Mouse (Mus musculus) limb, embryonic 11.5 days (tissue): ENCODE data around the gene Gm5244. TPM values are rescaled to one million over a fixed set of nuclear protein-coding genes. Genes with fewer than 3 reads are reported as not detected.

Experiments
- ATAC-seq: fragments of 200-750 bp; cut with Nextera tagmentation; 2 replicates; pipeline ENCODE4 v1.8.0; 2017; ENCODE audit warnings: low read depth; ENCODE audit not compliant: insufficient number of reproducible peaks, low FRiP score, low TSS enrichment
- DNase-seq: peaks from one replicate; pipeline ENCODE4 v3.0.0-alpha.2; 2015; ENCODE audit warnings: low spot score
- H3K27ac ChIP-seq: fragments of 300-500 bp; sonication (generic); replicated peaks from 2 replicates; pipeline ENCODE4 v1.5.1; 2014; ENCODE audit warnings: low read depth, mild to moderate bottlenecking, low read length
- H3K27me3 ChIP-seq: fragments of 300-500 bp; sonication (generic); 2 replicates; pipeline ENCODE4 v1.6.1; 2014; ENCODE audit warnings: mild to moderate bottlenecking, low read length, mixed read lengths; ENCODE audit not compliant: control insufficient read depth, insufficient read depth
- H3K36me3 ChIP-seq: fragments of 300-500 bp; sonication (generic); 2 replicates; pipeline ENCODE4 v1.6.1; 2014; ENCODE audit warnings: mild to moderate bottlenecking, low read length, moderate library complexity, mixed read lengths; ENCODE audit not compliant: control insufficient read depth, insufficient read depth
- H3K4me1 ChIP-seq: fragments of 300-500 bp; sonication (generic); 2 replicates; pipeline ENCODE4 v1.6.1; 2014; ENCODE audit warnings: low read length, mixed read lengths; ENCODE audit not compliant: control insufficient read depth, insufficient read depth
- H3K4me2 ChIP-seq: fragments of 300-500 bp; sonication (generic); 2 replicates; pipeline ENCODE4 v1.6.1; 2014; ENCODE audit warnings: low read depth, mild to moderate bottlenecking, moderate library complexity; ENCODE audit not compliant: severe bottlenecking
- H3K4me3 ChIP-seq: fragments of 300-500 bp; sonication (generic); 2 replicates; pipeline ENCODE4 v1.5.1; 2014; ENCODE audit warnings: low read depth, low read length
- H3K9ac ChIP-seq: fragments of 300-500 bp; sonication (generic); 2 replicates; pipeline ENCODE4 v1.6.1; 2014; ENCODE audit warnings: mild to moderate bottlenecking, low read length
- H3K9me3 ChIP-seq: fragments of 300-500 bp; sonication (generic); 2 replicates; pipeline ENCODE4 v1.6.1; 2016; ENCODE audit warnings: low read length; ENCODE audit not compliant: control insufficient read depth
- WGBS: fragments of 180-500 bp; shearing (Covaris S2); extraction: QIAGEN DNeasy Blood & Tissue Kit; methylation state at CpG from one replicate; pipeline ENCODE4 v1.1.7; 2014; 5-methylcytosine and 5-hydroxymethylcytosine counted together
- polyA plus RNA-seq: library from polyadenylated mRNA; unstranded; fragments of >200 nt; fragmentation: Nextera tagmentation; extraction: Ambion mirVana; gene quantifications from 2 replicates; pipeline ENCODE4 v1.2.1, GENCODE M21; 2014

The Gm5244 gene
- polyA plus RNA-seq, 1 experiment from 2014 or later: not detected

GRCm38 (mm10) chr19:12833625-12834024, 12.9 kb upstream of the Gm5244 start:
- H3K27me3 ChIP-seq: no peaks in the 10 kb centered on the region
- DNase-seq (no peak), ATAC-seq (no peak)
- H3K4me1 ChIP-seq: no peaks in the 10 kb centered on the region
- H3K36me3 ChIP-seq: no peaks in the 10 kb centered on the region
- no peak overlapping the region for H3K4me3 ChIP-seq
- H3K4me2 ChIP-seq: no peak overlapping the region
- no peak overlapping the region for H3K27ac ChIP-seq
- WGBS: 82% methylated on average over 3 of the region's 3 CpGs
- no peaks in the 10 kb centered on the region for H3K9me3 ChIP-seq
- no peak overlapping the region for H3K9ac ChIP-seq

GRCm38 (mm10) chr19:12838507-12838906, 8.0 kb upstream of the Gm5244 start:
- Histone ChIP-seq H3K9me3 (no peaks in the 10 kb centered on the region), H3K4me2 (no peak overlapping the region), H3K4me3 (no peak overlapping the region), H3K36me3 (no peaks in the 10 kb centered on the region), H3K27ac (no peak overlapping the region), H3K4me1 (no peaks in the 10 kb centered on the region), H3K27me3 (no peaks in the 10 kb centered on the region), H3K9ac (no peak overlapping the region)
- WGBS: 90% methylated on average over 1 of the region's 1 CpGs
- ATAC-seq (no peak), DNase-seq (no peak)

GRCm38 (mm10) chr19:12856983-12857382, 10.5 kb downstream of the Gm5244 start, which contains the start of gene Olfr1444:
Gene Olfr1444 (plus strand): TSS chr19:12857283.
- no peaks in the 10 kb centered on the region for H3K9me3 ChIP-seq
- no peak within 1 kb of the TSS for H3K4me3 ChIP-seq
- H3K4me2 ChIP-seq: no peak within 1 kb of the TSS
- no peaks in the 10 kb centered on the region for H3K4me1 ChIP-seq
- WGBS: 57% methylated on average over 1 of the region's 1 CpGs
- DNase-seq: no peak
- no peaks in the 10 kb centered on the region for H3K27me3 ChIP-seq
- no peaks in the 10 kb centered on the region for H3K36me3 ChIP-seq
- ATAC-seq: no peak
- H3K27ac ChIP-seq: no peak within 1 kb of the TSS
- no peak within 1 kb of the TSS for H3K9ac ChIP-seq

- no peak within 1 kb of the TSS for H3K4me2 ChIP-seq
- DNase-seq: no peak
- no peaks in the 10 kb centered on the region for H3K36me3 ChIP-seq
- no peak for ATAC-seq
- no peaks in the 10 kb centered on the region for H3K4me1 ChIP-seq
- no peaks in the 10 kb centered on the region; the same call in 1 of the 2 replicates for H3K9me3 ChIP-seq
- no peaks in the 10 kb centered on the region for H3K27me3 ChIP-seq
- H3K4me3 ChIP-seq: no peak within 1 kb of the TSS
- H3K9ac ChIP-seq: no peak within 1 kb of the TSS
- H3K27ac ChIP-seq: no peak within 1 kb of the TSS
- WGBS: 91% methylated on average over 2 of the region's 2 CpGs
These were observed 37.1 kb downstream of the Gm5244 start, which contains the start of gene Olfr1445 for GRCm38 (mm10) chr19:12883555-12883954. Gene Olfr1445 (plus strand): TSS chr19:12883855.

- Histone ChIP-seq H3K4me3 (no peak within 1 kb of the TSS), H3K36me3 (no peaks in the 10 kb centered on the region), H3K4me1 (no peaks in the 10 kb centered on the region), H3K9me3 (no peaks in the 10 kb centered on the region), H3K27me3 (no peaks in the 10 kb centered on the region), H3K4me2 (no peak within 1 kb of the TSS), H3K9ac (no peak within 1 kb of the TSS), H3K27ac (no peak within 1 kb of the TSS)
- WGBS: 92% methylated on average over 1 of the region's 1 CpGs
- ATAC-seq (no peak), DNase-seq (no peak)
These were observed 46.9 kb downstream of the Gm5244 start, which contains the start of gene Olfr1446 for GRCm38 (mm10) chr19:12893424-12893823. Gene Olfr1446 (minus strand): TSS chr19:12893524.

Other genes with a start within 250 kb of the Gm5244 start
- gene Gm4952, start 246.7 kb upstream of the Gm5244 start, polyA plus RNA-seq: not detected in 2 replicates
- not detected in 2 replicates for gene Glyat, start 213.4 kb upstream of the Gm5244 start, polyA plus RNA-seq
- not detected in 2 replicates for gene Olfr1442, start 176.2 kb upstream of the Gm5244 start, polyA plus RNA-seq
- gene Olfr1443, start 168.6 kb upstream of the Gm5244 start, polyA plus RNA-seq: not detected in 2 replicates
- not detected in 2 replicates for gene Keg1, start 150.9 kb upstream of the Gm5244 start, polyA plus RNA-seq
- gene Cntf, start 81.0 kb upstream of the Gm5244 start, polyA plus RNA-seq: 0.64 and 1.2 TPM in 2 replicates
- gene Zfp91, start 50.6 kb upstream of the Gm5244 start, polyA plus RNA-seq: 10.4 and 10.8 TPM in 2 replicates
- gene Lpxn, start 50.5 kb upstream of the Gm5244 start, polyA plus RNA-seq: 0.58 and 1.4 TPM in 2 replicates
- gene Olfr1444, start 10.6 kb downstream of the Gm5244 start, polyA plus RNA-seq: not detected in 2 replicates
- gene Olfr1445, start 37.2 kb downstream of the Gm5244 start, polyA plus RNA-seq: not detected in 2 replicates
- not detected in 2 replicates for gene Olfr1446, start 46.8 kb downstream of the Gm5244 start, polyA plus RNA-seq
- not detected in 2 replicates for gene Olfr1447, start 57.1 kb downstream of the Gm5244 start, polyA plus RNA-seq
- gene Olfr1448, start 77.7 kb downstream of the Gm5244 start, polyA plus RNA-seq: not detected in 2 replicates
- not detected in 2 replicates for gene Olfr1449, start 84.2 kb downstream of the Gm5244 start, polyA plus RNA-seq
- gene Olfr1450, start 103.6 kb downstream of the Gm5244 start, polyA plus RNA-seq: not detected in 2 replicates
- gene Olfr1451, start 148.3 kb downstream of the Gm5244 start, polyA plus RNA-seq: not detected in 2 replicates
- not detected in 2 replicates for gene Olfr1453, start 181.6 kb downstream of the Gm5244 start, polyA plus RNA-seq
- not detected in 2 replicates for gene Olfr1454, start 213.9 kb downstream of the Gm5244 start, polyA plus RNA-seq